Mouse (Mus musculus): ENCODE data around the gene Uggt1. TPM values are rescaled to one million over a fixed set of nuclear protein-coding genes. Genes with fewer than 3 reads are reported as not detected.

Gene Uggt1
- polyA plus RNA-seq, 1 experiment from 2014 or later = 59.8 TPM

DNA sequence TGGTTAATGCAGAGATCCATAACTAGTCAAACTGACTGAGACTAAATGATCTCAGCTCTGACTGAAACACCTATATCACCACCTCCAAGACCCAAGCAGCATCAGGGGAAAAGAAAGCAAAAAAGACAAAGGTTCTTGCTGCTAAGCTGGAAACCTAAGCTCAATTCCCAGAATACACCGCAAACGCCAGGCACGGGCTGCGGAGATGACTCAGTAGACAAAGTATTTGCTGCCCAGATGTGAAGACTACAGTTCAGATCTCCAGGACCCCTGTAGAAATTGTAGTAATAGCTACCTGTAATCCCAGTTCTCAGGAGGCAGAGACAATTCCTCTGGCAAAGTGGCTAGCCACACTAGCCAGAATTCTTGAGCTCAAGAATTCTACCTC is 302 bp upstream of the Uggt1 start:
- H3K4me3 ChIP-seq (replicated peaks; ENCODE audit: low read length) = no peak overlapping the region
- H3K36me3 ChIP-seq (replicated peaks; ENCODE audit: control insufficient read depth, insufficient read depth) = no peaks in the 10 kb centered on the region
- no peak for ATAC-seq (ENCODE audit: low FRiP score)
- H3K9me3 ChIP-seq (ENCODE audit: control insufficient read depth, low read length) = no peaks in the 10 kb centered on the region
- no peak overlapping the region for H3K27ac ChIP-seq
- no peaks in the 10 kb centered on the region for H3K27me3 ChIP-seq (ENCODE audit: control insufficient read depth, insufficient read depth, low read length)
- WGBS = 95% methylated on average over 4 of the region's 4 CpGs
- H3K4me1 ChIP-seq (replicated peaks; ENCODE audit: control insufficient read depth, insufficient read depth, low read length) = peaks cover 13% of the 10 kb centered on the region
- no peak for DNase-seq (ENCODE audit: low spot score)
- peak overlapping the region; percentile 85; the same call in 1 of the 2 replicates for H3K9ac ChIP-seq
- peak overlapping the region; percentile 49 for H3K4me2 ChIP-seq (replicated peaks)

DNA sequence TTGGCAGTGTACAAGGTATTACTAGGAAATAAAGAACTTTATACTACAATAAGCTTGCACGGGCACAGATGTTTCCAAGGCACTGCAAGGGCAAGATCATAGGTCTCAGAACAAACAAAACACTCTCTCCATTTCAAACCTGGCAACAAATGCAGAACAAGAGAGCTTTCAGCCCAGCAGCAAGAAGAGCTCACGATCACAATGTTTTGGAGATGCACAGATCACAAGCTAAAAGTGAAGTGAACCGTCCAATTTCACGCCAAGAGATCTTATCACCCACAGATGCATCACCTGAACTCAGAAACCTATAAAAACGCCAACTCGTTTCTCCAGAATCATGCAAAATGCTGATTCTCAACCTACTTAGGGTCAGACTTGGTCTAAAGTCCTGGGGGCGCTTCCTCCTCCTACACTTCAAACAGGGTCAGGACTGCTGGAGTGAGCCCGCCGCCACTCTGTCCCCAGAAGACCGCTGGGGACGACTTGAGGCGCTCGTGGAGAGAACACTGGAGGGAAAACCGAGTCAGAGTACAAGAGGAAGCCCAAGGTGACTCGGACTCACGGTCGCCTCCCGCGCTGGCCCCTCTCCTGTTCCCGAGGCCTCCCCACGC is 968 bp downstream of the Uggt1 start:
- Histone ChIP-seq H3K36me3 (replicated peaks; ENCODE audit: control insufficient read depth, insufficient read depth) (no peaks in the 10 kb centered on the region), H3K9me3 (ENCODE audit: control insufficient read depth, low read length) (no peaks in the 10 kb centered on the region), H3K9ac (peak overlapping the region; percentile 85), H3K27ac (peak overlapping the region; percentile 84), H3K27me3 (ENCODE audit: control insufficient read depth, insufficient read depth, low read length) (no peaks in the 10 kb centered on the region), H3K4me2 (replicated peaks) (peak overlapping the region; percentile 90), H3K4me1 (replicated peaks; ENCODE audit: control insufficient read depth, insufficient read depth, low read length) (peaks cover 13% of the 10 kb centered on the region), H3K4me3 (replicated peaks; ENCODE audit: low read length) (peak overlapping the region; percentile 86)
- 3% methylated on average over 21 of the region's 21 CpGs for WGBS
- DNase-seq (ENCODE audit: low spot score) (no peak), ATAC-seq (ENCODE audit: low FRiP score) (no peak)

DNA sequence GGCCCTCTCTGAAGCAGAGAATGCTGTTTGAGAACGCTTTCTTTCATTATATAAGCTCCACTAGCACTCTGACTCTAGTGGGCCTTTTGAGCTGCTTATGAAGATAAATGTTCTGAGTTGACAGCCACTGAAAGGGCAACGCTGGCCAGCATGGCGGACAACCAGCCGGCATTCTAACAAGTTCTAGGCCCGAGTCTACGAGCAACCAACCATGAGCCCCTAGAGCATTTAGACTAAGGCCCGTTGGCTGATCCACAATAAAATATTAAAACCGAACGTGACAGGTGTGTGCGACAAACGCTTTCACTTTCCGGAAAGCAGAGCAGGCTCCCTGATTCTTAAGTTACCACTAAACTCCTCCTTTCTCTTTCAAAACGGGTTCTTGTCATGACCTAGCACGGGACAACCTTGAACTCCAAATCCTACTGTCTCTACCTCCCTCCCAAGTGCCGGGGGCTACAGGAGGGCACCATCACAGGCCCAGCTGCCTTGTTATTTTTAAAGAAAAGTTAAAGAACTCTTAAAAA is 2.6 kb downstream of the Uggt1 start:
- ATAC-seq (ENCODE audit: low FRiP score) = no peak
- 80% methylated on average over 15 of the region's 15 CpGs for WGBS
- Histone ChIP-seq H3K4me2 (replicated peaks) (no peak overlapping the region), H3K9ac (no peak overlapping the region), H3K4me3 (replicated peaks; ENCODE audit: low read length) (no peak overlapping the region), H3K9me3 (ENCODE audit: control insufficient read depth, low read length) (no peaks in the 10 kb centered on the region), H3K27me3 (ENCODE audit: control insufficient read depth, insufficient read depth, low read length) (no peaks in the 10 kb centered on the region), H3K4me1 (replicated peaks; ENCODE audit: control insufficient read depth, insufficient read depth, low read length) (peaks cover 13% of the 10 kb centered on the region), H3K36me3 (replicated peaks; ENCODE audit: control insufficient read depth, insufficient read depth) (no peaks in the 10 kb centered on the region), H3K27ac (no peak overlapping the region)
- no peak for DNase-seq (ENCODE audit: low spot score)

DNA sequence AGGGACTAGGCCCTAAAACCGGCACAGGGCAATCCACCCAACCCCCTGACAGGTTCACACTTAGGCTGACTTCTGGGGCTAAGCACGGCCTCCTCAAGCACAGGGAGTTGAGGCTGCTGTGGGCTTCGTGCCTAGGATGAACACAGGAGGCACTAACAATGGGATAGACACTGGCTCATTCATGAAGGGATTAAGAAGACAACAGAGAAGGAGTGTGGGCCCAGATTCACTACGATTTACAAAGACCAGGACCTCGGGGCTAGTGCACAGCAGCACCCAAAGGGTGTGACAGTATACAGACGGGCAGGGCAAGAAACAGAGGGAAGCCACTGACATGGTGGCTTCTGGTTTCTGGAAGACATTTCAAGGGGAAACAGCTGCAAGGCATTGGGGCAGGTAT is 4.3 kb downstream of the Uggt1 start:
- H3K4me1 ChIP-seq (replicated peaks; ENCODE audit: control insufficient read depth, insufficient read depth, low read length) = peaks cover 13% of the 10 kb centered on the region
- no peak for ATAC-seq (ENCODE audit: low FRiP score)
- no peaks in the 10 kb centered on the region for H3K36me3 ChIP-seq (replicated peaks; ENCODE audit: control insufficient read depth, insufficient read depth)
- WGBS = 65% methylated on average over 6 of the region's 6 CpGs
- no peak overlapping the region for H3K4me2 ChIP-seq (replicated peaks)
- H3K27me3 ChIP-seq (ENCODE audit: control insufficient read depth, insufficient read depth, low read length) = no peaks in the 10 kb centered on the region
- DNase-seq (ENCODE audit: low spot score) = no peak
- H3K9me3 ChIP-seq (ENCODE audit: control insufficient read depth, low read length) = no peaks in the 10 kb centered on the region
- H3K9ac ChIP-seq = no peak overlapping the region
- no peak overlapping the region for H3K27ac ChIP-seq
- H3K4me3 ChIP-seq (replicated peaks; ENCODE audit: low read length) = no peak overlapping the region

DNA sequence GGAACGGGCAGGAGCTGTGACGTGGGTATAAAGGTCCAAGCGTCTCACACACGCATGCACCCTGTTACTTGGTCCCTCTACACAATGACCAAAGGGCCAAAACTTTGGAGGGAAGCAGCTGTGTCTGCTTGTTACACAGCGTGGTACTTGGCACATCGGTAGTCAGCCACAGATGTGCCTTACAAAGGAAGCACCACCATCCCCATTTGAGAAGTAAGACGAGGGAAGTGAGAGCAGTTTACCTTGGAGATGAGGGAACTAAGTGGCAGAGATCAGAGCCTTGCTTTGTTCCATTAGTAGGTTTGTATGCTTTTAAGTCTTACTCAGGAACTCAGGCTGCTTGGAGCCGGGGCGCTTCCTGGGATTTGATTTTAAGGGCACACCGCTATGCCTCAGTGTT is 5.1 kb downstream of the Uggt1 start:
- DNase-seq (ENCODE audit: low spot score) = no peak
- Histone ChIP-seq H3K9me3 (ENCODE audit: control insufficient read depth, low read length) (no peaks in the 10 kb centered on the region), H3K9ac (no peak overlapping the region), H3K36me3 (replicated peaks; ENCODE audit: control insufficient read depth, insufficient read depth) (0 out of 2 replicates have a peak, but pooled peaks cover 3% of the 10 kb centered on the region), H3K4me1 (replicated peaks; ENCODE audit: control insufficient read depth, insufficient read depth, low read length) (peaks cover 13% of the 10 kb centered on the region), H3K4me3 (replicated peaks; ENCODE audit: low read length) (no peak overlapping the region), H3K27me3 (ENCODE audit: control insufficient read depth, insufficient read depth, low read length) (no peaks in the 10 kb centered on the region), H3K4me2 (replicated peaks) (no peak overlapping the region), H3K27ac (no peak overlapping the region)
- WGBS = 90% methylated on average over 10 of the region's 10 CpGs
- ATAC-seq (ENCODE audit: low FRiP score) = no peak

DNA sequence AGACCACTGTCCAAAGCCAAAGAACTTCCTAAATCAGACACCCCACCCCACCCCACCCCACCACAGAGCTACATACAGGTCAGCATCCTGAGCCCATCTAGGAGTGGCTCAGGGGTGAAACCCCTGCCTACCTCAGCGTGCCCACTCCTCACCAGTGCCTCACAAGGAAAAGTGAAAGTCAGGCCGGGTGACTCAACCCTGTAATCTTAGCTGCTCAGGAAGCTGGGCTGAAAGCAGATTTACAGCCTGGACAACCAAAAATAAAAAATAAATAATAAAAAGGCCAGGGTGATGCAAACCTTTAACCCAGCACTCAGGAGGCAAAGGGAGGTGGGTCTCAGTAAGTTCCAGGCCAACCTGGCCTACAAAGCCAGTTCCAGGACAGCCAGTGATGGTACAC is 8.7 kb downstream of the Uggt1 start:
- DNase-seq (ENCODE audit: low spot score) (no peak), ATAC-seq (ENCODE audit: low FRiP score) (no peak)
- no peaks in the 10 kb centered on the region for H3K9me3 ChIP-seq (ENCODE audit: control insufficient read depth, low read length)
- no peak overlapping the region for H3K4me3 ChIP-seq (replicated peaks; ENCODE audit: low read length)
- no peak overlapping the region for H3K4me2 ChIP-seq (replicated peaks)
- no peak overlapping the region for H3K27ac ChIP-seq
- no peaks in the 10 kb centered on the region for H3K4me1 ChIP-seq (replicated peaks; ENCODE audit: control insufficient read depth, insufficient read depth, low read length)
- H3K27me3 ChIP-seq (ENCODE audit: control insufficient read depth, insufficient read depth, low read length) = no peaks in the 10 kb centered on the region
- no peak overlapping the region for H3K9ac ChIP-seq
- peaks cover 27% of the 10 kb centered on the region for H3K36me3 ChIP-seq (replicated peaks; ENCODE audit: control insufficient read depth, insufficient read depth)
- WGBS = 87% methylated on average over 2 of the region's 2 CpGs

DNA sequence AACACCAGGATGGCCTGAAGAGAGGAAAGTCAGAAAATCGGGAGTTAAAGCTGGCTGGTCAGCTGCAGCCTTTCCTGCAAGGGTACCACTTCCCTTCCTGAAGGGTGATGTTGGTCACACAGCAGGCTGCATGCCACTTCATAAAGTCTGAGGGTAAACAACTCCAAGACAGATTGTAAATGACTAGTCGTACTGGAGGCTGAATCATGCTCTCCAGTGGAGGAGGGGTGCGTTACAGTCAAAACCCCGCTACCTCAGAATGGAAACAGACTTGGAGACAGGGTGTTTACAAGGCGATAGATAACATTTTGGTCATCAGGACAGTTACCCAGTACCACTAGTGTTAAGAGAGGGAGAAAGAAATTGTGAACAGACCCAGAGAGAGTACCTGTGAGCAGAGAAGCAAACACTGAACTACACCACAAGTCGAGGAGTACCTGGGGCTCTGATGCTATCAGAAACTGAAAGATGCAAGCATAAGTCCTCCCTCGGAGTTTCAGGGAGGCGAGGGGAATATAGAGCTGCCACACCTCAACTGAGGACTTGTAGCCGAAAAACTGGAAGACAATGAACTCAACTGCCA is 9.4 kb downstream of the Uggt1 start:
- no peak overlapping the region for H3K9ac ChIP-seq
- no peaks in the 10 kb centered on the region for H3K4me1 ChIP-seq (replicated peaks; ENCODE audit: control insufficient read depth, insufficient read depth, low read length)
- H3K27ac ChIP-seq = no peak overlapping the region
- H3K4me3 ChIP-seq (replicated peaks; ENCODE audit: low read length) = no peak overlapping the region
- WGBS = 93% methylated on average over 9 of the region's 9 CpGs
- H3K27me3 ChIP-seq (ENCODE audit: control insufficient read depth, insufficient read depth, low read length) = no peaks in the 10 kb centered on the region
- DNase-seq (ENCODE audit: low spot score) (no peak), ATAC-seq (ENCODE audit: low FRiP score) (no peak)
- H3K36me3 ChIP-seq (replicated peaks; ENCODE audit: control insufficient read depth, insufficient read depth) = peaks cover 30% of the 10 kb centered on the region
- H3K9me3 ChIP-seq (ENCODE audit: control insufficient read depth, low read length) = no peaks in the 10 kb centered on the region
- H3K4me2 ChIP-seq (replicated peaks) = no peak overlapping the region

DNA sequence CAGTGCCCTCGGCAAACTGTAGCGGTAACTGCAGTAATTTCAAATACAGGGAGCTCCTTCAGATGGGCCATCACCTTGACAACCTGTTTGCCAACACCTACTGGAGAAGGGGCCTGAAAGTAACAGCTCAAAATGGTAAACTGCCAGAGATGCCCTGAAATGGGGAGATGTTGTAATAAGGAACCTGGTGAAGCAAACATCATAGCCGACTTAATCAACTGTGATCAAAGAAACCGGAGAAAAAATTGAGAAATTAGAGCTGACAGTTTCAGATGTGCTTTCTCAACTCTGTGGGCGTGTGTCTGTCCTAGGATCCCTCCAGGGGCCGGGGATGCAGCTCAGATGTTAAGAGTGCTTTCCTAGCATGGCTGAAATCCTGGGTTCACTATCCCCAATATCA is 11.3 kb downstream of the Uggt1 start:
- WGBS = 95% methylated on average over 6 of the region's 6 CpGs
- Histone ChIP-seq H3K4me1 (replicated peaks; ENCODE audit: control insufficient read depth, insufficient read depth, low read length) (no peaks in the 10 kb centered on the region), H3K27ac (no peak overlapping the region), H3K9ac (no peak overlapping the region), H3K4me3 (replicated peaks; ENCODE audit: low read length) (no peak overlapping the region), H3K4me2 (replicated peaks) (no peak overlapping the region), H3K9me3 (ENCODE audit: control insufficient read depth, low read length) (no peaks in the 10 kb centered on the region), H3K36me3 (replicated peaks; ENCODE audit: control insufficient read depth, insufficient read depth) (peaks cover 48% of the 10 kb centered on the region), H3K27me3 (ENCODE audit: control insufficient read depth, insufficient read depth, low read length) (no peaks in the 10 kb centered on the region)
- ATAC-seq (ENCODE audit: low FRiP score) = no peak
- DNase-seq (ENCODE audit: low spot score) = no peak

DNA sequence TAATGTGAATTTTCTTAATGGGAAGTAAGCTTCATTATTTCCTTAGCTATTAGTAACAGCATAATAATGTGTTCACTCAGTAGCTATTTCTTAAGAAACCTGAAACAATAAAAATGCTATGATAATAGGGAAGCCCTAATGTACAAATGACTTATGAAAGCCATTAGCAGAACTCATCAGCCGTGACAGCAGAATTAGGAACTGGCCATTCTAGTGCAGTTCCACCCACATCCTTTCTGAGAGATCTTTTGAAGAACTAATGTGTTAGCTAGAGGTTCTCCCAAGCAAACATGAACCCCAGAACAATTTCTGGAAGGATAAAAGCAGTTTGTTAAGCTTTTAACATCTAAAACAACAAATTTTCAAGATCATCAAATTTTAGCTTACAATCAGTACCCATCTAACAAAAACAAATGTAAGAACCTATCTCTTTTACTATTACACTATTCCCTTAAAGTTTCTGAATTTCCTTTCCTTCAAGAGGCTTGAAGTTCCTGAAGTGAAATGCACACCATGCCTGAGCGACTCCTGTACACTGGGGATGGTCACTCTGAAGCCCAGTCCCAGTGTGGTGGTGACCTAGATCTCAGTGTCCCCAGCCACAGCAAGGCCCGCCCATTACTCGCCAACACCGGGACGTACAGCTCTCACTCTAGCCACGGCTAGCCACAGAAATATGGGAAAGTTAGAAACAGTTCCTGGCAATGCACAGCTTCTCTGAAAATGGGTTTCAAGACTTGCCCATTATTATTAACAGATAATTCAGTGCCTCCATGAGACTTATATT is 13.4 kb downstream of the Uggt1 start:
- peaks cover 69% of the 10 kb centered on the region for H3K36me3 ChIP-seq (replicated peaks; ENCODE audit: control insufficient read depth, insufficient read depth)
- 90% methylated on average over 7 of the region's 7 CpGs for WGBS

More for the DNA sequence above, 13.4 kb downstream of the Uggt1 start:
- Histone ChIP-seq H3K4me1 (replicated peaks; ENCODE audit: control insufficient read depth, insufficient read depth, low read length) (no peaks in the 10 kb centered on the region), H3K9me3 (ENCODE audit: control insufficient read depth, low read length) (no peaks in the 10 kb centered on the region), H3K9ac (no peak overlapping the region), H3K4me3 (replicated peaks; ENCODE audit: low read length) (no peak overlapping the region), H3K27ac (no peak overlapping the region), H3K27me3 (ENCODE audit: control insufficient read depth, insufficient read depth, low read length) (no peaks in the 10 kb centered on the region), H3K4me2 (replicated peaks) (no peak overlapping the region)
- DNase-seq (ENCODE audit: low spot score) (no peak), ATAC-seq (ENCODE audit: low FRiP score) (no peak)

Measured in hindbrain, embryonic 14.5 days (tissue).